Comparison of ENCODE assay signal across 27 mouse cellular contexts in genomic region chr19:32572191-32572590, GRCm38 (mm10).
"Had no signal": no experiment of that assay in that cellular context is flagged by ENCODE, and none has a peak within 500 bp of the region (broad histone marks: within the 10 kb centered on the region; RNA-seq: fewer than 3 reads in every experiment).

No protein-coding gene starts in this region.

- ATAC-seq: forebrain, embryonic 13.5 days; forebrain, embryonic 14.5 days; forebrain, embryonic 15.5 days; forebrain, embryonic 16.5 days; forebrain, postnatal 0 days had no signal

- H3K27ac ChIP-seq: embryonic facial prominence, embryonic 10.5 days; embryonic facial prominence, embryonic 12.5 days; embryonic facial prominence, embryonic 13.5 days; embryonic facial prominence, embryonic 15.5 days; forebrain, embryonic 10.5 days; forebrain, embryonic 12.5 days; forebrain, embryonic 13.5 days; forebrain, embryonic 15.5 days; gastrocnemius, adult 2 months had no signal

- H3K4me3 ChIP-seq: embryonic facial prominence, embryonic 10.5 days; embryonic facial prominence, embryonic 12.5 days; embryonic facial prominence, embryonic 13.5 days; embryonic facial prominence, embryonic 15.5 days; erythroblast, embryonic 14.5 days; forebrain, embryonic 10.5 days; forebrain, embryonic 12.5 days; forebrain, embryonic 13.5 days; forebrain, embryonic 15.5 days; gastrocnemius, adult 2 months had no signal

- H3K36me3 ChIP-seq: embryonic facial prominence, embryonic 10.5 days; embryonic facial prominence, embryonic 12.5 days; embryonic facial prominence, embryonic 13.5 days; embryonic facial prominence, embryonic 15.5 days; forebrain, embryonic 10.5 days; forebrain, embryonic 12.5 days; forebrain, embryonic 15.5 days had no signal

- H3K27me3 ChIP-seq: embryonic facial prominence, embryonic 12.5 days; embryonic facial prominence, embryonic 13.5 days; embryonic facial prominence, embryonic 15.5 days; forebrain, embryonic 12.5 days; forebrain, embryonic 13.5 days; forebrain, embryonic 15.5 days had no signal

- H3K4me1 ChIP-seq: embryonic facial prominence, embryonic 12.5 days; embryonic facial prominence, embryonic 13.5 days; embryonic facial prominence, embryonic 15.5 days; forebrain, embryonic 10.5 days; forebrain, embryonic 12.5 days; forebrain, embryonic 13.5 days; forebrain, embryonic 15.5 days had no signal

- H3K9me3 ChIP-seq: embryonic facial prominence, embryonic 10.5 days; embryonic facial prominence, embryonic 12.5 days; embryonic facial prominence, embryonic 13.5 days; embryonic facial prominence, embryonic 15.5 days; forebrain, embryonic 10.5 days; forebrain, embryonic 12.5 days; forebrain, embryonic 13.5 days; forebrain, embryonic 15.5 days had no signal

- H3K4me2 ChIP-seq: embryonic facial prominence, embryonic 12.5 days; embryonic facial prominence, embryonic 13.5 days; embryonic facial prominence, embryonic 15.5 days; forebrain, embryonic 12.5 days; forebrain, embryonic 13.5 days; forebrain, embryonic 15.5 days had no signal

- H3K9ac ChIP-seq: embryonic facial prominence, embryonic 12.5 days; embryonic facial prominence, embryonic 13.5 days; embryonic facial prominence, embryonic 15.5 days; forebrain, embryonic 12.5 days; forebrain, embryonic 13.5 days; forebrain, embryonic 15.5 days; forebrain, postnatal 0 days had no signal

- DNase-seq: cerebellum, adult 2 months; cerebellum, adult 8-10 months; cerebellum, adult 9-10 months; cerebellum, adult 9-11 months; cerebellum, postnatal 10 days; cerebellum, postnatal 14 days; cerebellum, postnatal 25 days; cerebellum, postnatal 36 days; embryo, embryonic 11 days; forebrain, postnatal 0 days; gastrocnemius, adult 2 months; gastrocnemius, postnatal 10 days; gastrocnemius, postnatal 14 days; gastrocnemius, postnatal 25 days; gastrocnemius, postnatal 36 days; heart, adult 18-20 months had no signal
